Mouse (Mus musculus) heart, embryonic 13.5 days (tissue): ENCODE results near the gene Sorbs1. TPM values are rescaled to one million over a fixed set of nuclear protein-coding genes. Genes with fewer than 3 reads are reported as not detected.

ENCODE experiments used
- ATAC-seq: fragments of 200-750 bp; cut with Nextera tagmentation; 2 replicates; pipeline ENCODE4 v1.8.0; 2017; ENCODE audit warnings: moderate TSS enrichment; ENCODE audit not compliant: insufficient number of reproducible peaks, low FRiP score, low TSS enrichment; ENCODE audit errors: extremely low read depth
- H3K27ac ChIP-seq: fragments of 300-500 bp; sonication (generic); replicated peaks from 2 replicates; pipeline ENCODE4 v1.5.1; 2015; ENCODE audit warnings: moderate library complexity, mild to moderate bottlenecking, inconsistent platforms
- H3K27me3 ChIP-seq: fragments of 300-500 bp; sonication (generic); replicated peaks from 2 replicates; pipeline ENCODE4 v1.6.1; 2015; ENCODE audit warnings: mild to moderate bottlenecking, inconsistent platforms
- H3K36me3 ChIP-seq: fragments of 300-500 bp; sonication (generic); 2 replicates; pipeline ENCODE4 v1.6.1; 2015; ENCODE audit warnings: mild to moderate bottlenecking, inconsistent platforms
- H3K4me1 ChIP-seq: fragments of 300-500 bp; sonication (generic); 2 replicates; pipeline ENCODE4 v1.6.1; 2015; ENCODE audit warnings: inconsistent platforms
- H3K4me2 ChIP-seq: fragments of 300-500 bp; sonication (generic); 2 replicates; pipeline ENCODE4 v1.6.1; 2015; ENCODE audit warnings: inconsistent platforms, mild to moderate bottlenecking, moderate library complexity
- H3K4me3 ChIP-seq: fragments of 300-500 bp; sonication (generic); 2 replicates; pipeline ENCODE4 v1.5.1; 2015; ENCODE audit warnings: moderate library complexity, mild to moderate bottlenecking, inconsistent platforms
- H3K9ac ChIP-seq: fragments of 300-500 bp; sonication (generic); 2 replicates; pipeline ENCODE4 v1.6.1; 2015; ENCODE audit warnings: inconsistent platforms, mild to moderate bottlenecking, moderate library complexity
- H3K9me3 ChIP-seq: fragments of 300-500 bp; sonication (generic); 2 replicates; pipeline ENCODE4 v1.6.1; 2016; ENCODE audit warnings: inconsistent platforms
- WGBS: fragments of 180-500 bp; shearing (Covaris S2); methylation state at CpG from one replicate; pipeline ENCODE4 v1.1.7; 2015; ENCODE audit warnings: mixed read lengths; 5-methylcytosine and 5-hydroxymethylcytosine counted together
- polyA plus RNA-seq: library from polyadenylated mRNA; unstranded; fragments of >200 nt; fragmentation: Nextera tagmentation; extraction: Ambion mirVana; gene quantifications from 2 replicates; pipeline ENCODE4 v1.2.1, GENCODE M21; 2015

Gene Sorbs1
- polyA plus RNA-seq, 1 experiment from 2014 or later, result 65.4 TPM

DNA sequence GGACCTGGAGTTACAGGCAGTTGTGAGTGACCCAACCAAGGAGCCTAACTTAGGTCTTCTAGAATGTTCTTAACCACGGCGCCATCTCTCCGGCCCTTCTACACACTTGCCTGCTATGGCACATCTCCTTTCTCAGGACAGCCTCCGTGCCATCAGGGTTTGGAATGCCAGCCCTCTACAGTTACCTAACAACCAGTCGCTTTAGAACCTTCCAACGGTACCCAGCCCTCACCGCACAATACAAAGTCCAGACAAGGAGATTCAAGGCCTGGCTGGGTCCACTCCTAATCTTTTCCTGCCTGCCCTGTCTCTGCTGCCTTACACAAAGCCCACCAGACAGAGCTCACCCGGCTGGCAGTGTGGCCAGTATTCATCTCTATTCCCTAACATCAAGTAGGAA is 106.9 kb downstream of the Sorbs1 start:
- Histone ChIP-seq H3K9ac (no peak overlapping the region), H3K9me3 (no peaks in the 10 kb centered on the region), H3K27ac (peak overlapping the region; percentile 82), H3K4me2 (no peak overlapping the region), H3K4me3 (no peak overlapping the region), H3K36me3 (no peaks in the 10 kb centered on the region), H3K4me1 (peaks cover 74% of the 10 kb centered on the region), H3K27me3 (no peaks in the 10 kb centered on the region)
- ATAC-seq, result no peak
- WGBS, result 88% methylated on average over 8 of the region's 8 CpGs

GRCm38 (mm10) chr19:40405808-40406207 is 107.8 kb downstream of the Sorbs1 start:
- no peak for ATAC-seq
- Histone ChIP-seq H3K4me3 (no peak overlapping the region), H3K27me3 (no peaks in the 10 kb centered on the region), H3K9ac (no peak overlapping the region; the same call in 1 of the 2 replicates), H3K9me3 (no peaks in the 10 kb centered on the region), H3K4me2 (peak overlapping the region; percentile 40), H3K27ac (peak overlapping the region; percentile 82), H3K36me3 (no peaks in the 10 kb centered on the region), H3K4me1 (peaks cover 74% of the 10 kb centered on the region)
- WGBS, result 28% methylated on average over 11 of the region's 11 CpGs

DNA sequence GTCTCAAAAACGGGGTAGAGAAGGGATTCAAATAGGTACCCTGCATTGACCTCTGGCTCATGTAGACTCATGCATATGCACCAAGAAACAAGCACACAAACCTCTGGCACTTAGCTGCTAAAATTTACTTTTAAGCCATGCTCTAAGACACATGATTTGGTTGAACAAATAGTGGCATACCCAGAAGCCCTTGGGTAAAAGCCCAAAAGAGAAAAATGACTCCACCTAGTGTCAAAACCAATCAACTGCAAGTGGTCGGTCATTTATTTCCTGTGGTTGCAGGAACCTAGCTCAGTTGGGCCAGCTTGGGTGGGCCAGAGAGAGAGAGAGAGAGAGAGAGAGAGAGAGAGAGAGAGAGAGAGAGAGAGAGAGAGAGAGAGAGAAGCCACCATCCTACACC is 109.0 kb downstream of the Sorbs1 start:
- 70% methylated on average over 2 of the region's 2 CpGs for WGBS
- Histone ChIP-seq H3K4me1 (peaks cover 68% of the 10 kb centered on the region), H3K9ac (no peak overlapping the region), H3K27me3 (no peaks in the 10 kb centered on the region), H3K4me2 (no peak overlapping the region), H3K4me3 (no peak overlapping the region), H3K27ac (peak overlapping the region; percentile 82), H3K36me3 (no peaks in the 10 kb centered on the region), H3K9me3 (no peaks in the 10 kb centered on the region)
- no peak for ATAC-seq

- H3K27me3 ChIP-seq, result no peaks in the 10 kb centered on the region
Measured at GRCm38 (mm10) chr19:40403999-40404398, 109.6 kb downstream of the Sorbs1 start.

GRCm38 (mm10) chr19:40402155-40402963 is 111.2 kb downstream of the Sorbs1 start:
- Histone ChIP-seq H3K4me3 (no peak overlapping the region), H3K4me1 (peaks cover 56% of the 10 kb centered on the region), H3K9ac (no peak overlapping the region), H3K27me3 (no peaks in the 10 kb centered on the region), H3K9me3 (no peaks in the 10 kb centered on the region), H3K27ac (peak overlapping the region; percentile 40), H3K4me2 (peak overlapping the region; percentile 4; the same call in 1 of the 2 replicates), H3K36me3 (peaks cover 17% of the 10 kb centered on the region)
- no peak for ATAC-seq
- WGBS, result 50% methylated on average over 15 of the region's 15 CpGs

More at GRCm38 (mm10) chr19:40403999-40404398, 109.6 kb downstream of the Sorbs1 start:
- no peak overlapping the region for H3K9ac ChIP-seq
- peak overlapping the region; percentile 12; the same call in 1 of the 2 replicates for H3K27ac ChIP-seq
- 0 out of 2 replicates have a peak, but pooled peaks cover under 1% of the 10 kb centered on the region for H3K36me3 ChIP-seq
- no peak for ATAC-seq
- no peaks in the 10 kb centered on the region for H3K9me3 ChIP-seq
- H3K4me2 ChIP-seq, result no peak overlapping the region
- no peak overlapping the region for H3K4me3 ChIP-seq
- peaks cover 65% of the 10 kb centered on the region for H3K4me1 ChIP-seq
- WGBS, result 80% methylated on average over 4 of the region's 4 CpGs

GRCm38 (mm10) chr19:40401213-40401612 is 112.4 kb downstream of the Sorbs1 start:
- Histone ChIP-seq H3K9me3 (no peaks in the 10 kb centered on the region), H3K36me3 (peaks cover 21% of the 10 kb centered on the region), H3K4me1 (peaks cover 50% of the 10 kb centered on the region), H3K27ac (peak overlapping the region; percentile 40), H3K27me3 (no peaks in the 10 kb centered on the region), H3K4me2 (no peak overlapping the region), H3K4me3 (no peak overlapping the region), H3K9ac (peak overlapping the region; percentile 55; the same call in 1 of the 2 replicates)
- ATAC-seq, result peak; percentile 51; the same call in 1 of the 2 replicates
- WGBS, result 19% methylated on average over 7 of the region's 7 CpGs

GRCm38 (mm10) chr19:40400426-40401030 is 113.1 kb downstream of the Sorbs1 start:
- Histone ChIP-seq H3K4me1 (peaks cover 50% of the 10 kb centered on the region), H3K4me3 (no peak overlapping the region), H3K27me3 (no peaks in the 10 kb centered on the region), H3K9ac (0 out of 2 replicates have a peak overlapping the region, but pooled peaks have one; percentile 5), H3K36me3 (peaks cover 21% of the 10 kb centered on the region), H3K27ac (peak overlapping the region; percentile 40), H3K4me2 (no peak overlapping the region), H3K9me3 (no peaks in the 10 kb centered on the region)
- no peak for ATAC-seq
- 70% methylated on average over 11 of the region's 11 CpGs for WGBS

DNA sequence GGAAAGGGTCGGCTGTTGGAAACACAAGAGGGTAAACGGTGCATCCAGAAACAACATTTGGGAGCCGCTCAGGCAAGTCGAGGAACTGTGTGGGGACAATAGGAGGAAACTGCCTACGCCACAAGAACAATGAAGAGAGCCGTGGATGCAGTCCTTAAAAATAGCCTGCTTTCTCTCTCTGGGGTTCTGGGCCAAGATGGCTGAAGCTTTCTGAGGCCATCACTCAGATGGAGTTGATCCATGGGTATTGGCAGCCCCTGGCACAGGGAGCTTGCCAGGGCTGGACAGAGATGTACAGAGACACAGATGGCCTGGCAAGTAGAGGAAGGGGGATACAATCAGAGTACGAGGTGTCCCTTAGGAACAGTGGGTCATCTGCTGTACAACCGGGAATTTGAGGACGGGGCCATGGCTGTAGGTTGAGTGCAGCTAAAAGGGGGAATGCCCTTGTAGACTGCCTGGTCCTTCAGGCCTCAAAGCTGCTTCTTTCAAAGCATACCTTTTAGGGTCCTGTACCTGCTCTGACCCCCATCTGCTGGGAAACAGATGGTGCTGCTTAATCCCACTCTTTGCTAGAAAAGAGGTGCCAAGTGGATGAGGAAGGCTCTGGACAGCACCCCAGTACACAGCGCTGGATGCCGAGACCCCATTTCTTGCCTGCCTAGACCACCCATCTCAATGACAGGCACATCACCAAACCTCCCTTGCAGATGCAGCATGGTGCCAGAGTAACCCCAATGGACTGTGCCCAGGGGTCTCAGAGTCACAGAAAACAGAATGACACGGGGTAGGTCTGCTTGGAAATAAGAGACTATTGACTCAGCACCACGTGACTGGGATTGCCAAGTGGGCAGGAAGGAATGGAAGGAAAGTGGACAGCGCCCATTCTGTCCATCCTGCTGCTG is 117.6 kb downstream of the Sorbs1 start:
- peaks cover 42% of the 10 kb centered on the region for H3K4me1 ChIP-seq
- H3K27ac ChIP-seq, result peak overlapping the region; percentile 91
- ATAC-seq, result no peak
- no peaks in the 10 kb centered on the region for H3K9me3 ChIP-seq
- H3K27me3 ChIP-seq, result no peaks in the 10 kb centered on the region
- peaks cover 33% of the 10 kb centered on the region for H3K36me3 ChIP-seq
- peak overlapping the region; percentile 65 for H3K9ac ChIP-seq
- WGBS, result 71% methylated on average over 14 of the region's 14 CpGs
- H3K4me2 ChIP-seq, result peak overlapping the region; percentile 30; the same call in 1 of the 2 replicates
- H3K4me3 ChIP-seq, result no peak overlapping the region

- H3K27me3 ChIP-seq, result no peaks in the 10 kb centered on the region
- H3K9ac ChIP-seq, result peak overlapping the region; percentile 65
- H3K36me3 ChIP-seq, result peaks cover 33% of the 10 kb centered on the region
- ATAC-seq, result no peak
- 82% methylated on average over 12 of the region's 12 CpGs for WGBS
- H3K4me2 ChIP-seq, result peak overlapping the region; percentile 30
- peak overlapping the region; percentile 91 for H3K27ac ChIP-seq
- H3K4me3 ChIP-seq, result no peak overlapping the region
- no peaks in the 10 kb centered on the region for H3K9me3 ChIP-seq
- H3K4me1 ChIP-seq, result peaks cover 35% of the 10 kb centered on the region
Measured at GRCm38 (mm10) chr19:40395321-40395695, 118.3 kb downstream of the Sorbs1 start.

- ATAC-seq, result no peak
- Histone ChIP-seq H3K4me3 (no peak overlapping the region), H3K36me3 (peaks cover 33% of the 10 kb centered on the region), H3K9me3 (no peaks in the 10 kb centered on the region), H3K27ac (peak overlapping the region; percentile 91), H3K9ac (peak overlapping the region; percentile 65), H3K4me2 (peak overlapping the region; percentile 30), H3K27me3 (no peaks in the 10 kb centered on the region), H3K4me1 (peaks cover 38% of the 10 kb centered on the region)
- 41% methylated on average over 10 of the region's 10 CpGs for WGBS
Measured at GRCm38 (mm10) chr19:40394555-40395320, 118.8 kb downstream of the Sorbs1 start.
